Mouse (Mus musculus) A20 (cell line): ENCODE results near the gene Carhsp1.
A peak's percentile ranks its signal among the peaks of the same experiment; 100 is the strongest.

Experiments
- DNase-seq: peaks from one replicate; pipeline ENCODE4 v3.0.0-alpha.2; 2011; ENCODE audit warnings: low read depth, low spot score

Carhsp1 gene

GRCm38 (mm10) chr16:8639466-8640191 lies 32.3 kb downstream of the Carhsp1 start:
- no peak for DNase-seq

DNA sequence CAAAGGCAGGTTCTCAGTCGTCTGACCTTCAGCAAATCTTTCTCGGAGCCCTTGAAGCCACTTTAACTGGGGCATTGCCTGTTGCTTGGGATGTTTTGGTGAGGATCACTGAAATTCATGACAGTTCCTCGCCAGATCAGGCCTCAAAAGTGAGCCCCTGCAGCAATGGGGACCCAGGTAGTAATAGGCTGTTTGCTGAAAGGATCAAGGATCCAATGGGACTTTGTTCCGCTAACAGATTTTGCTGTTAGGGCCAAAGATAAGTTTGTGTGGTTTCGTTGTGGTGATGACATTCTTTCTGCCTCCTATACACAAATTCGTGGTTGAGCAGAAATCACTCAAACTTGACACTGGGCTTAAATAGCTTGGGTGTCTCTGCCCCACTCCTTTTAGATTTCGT lies 33.8 kb downstream of the Carhsp1 start:
- DNase-seq = no peak

- DNase-seq = peak; percentile 94
Observed at GRCm38 (mm10) chr16:8637217-8638051, 34.5 kb downstream of the Carhsp1 start, which contains the start of the genes Pmm2 and Tmem186. TSS of gene Pmm2 (plus strand) at chr16:8637674. TSS of gene Tmem186 (minus strand) at chr16:8637712.

GRCm38 (mm10) chr16:8636867-8637216 lies 35.1 kb downstream of the Carhsp1 start:
- DNase-seq = no peak

DNA sequence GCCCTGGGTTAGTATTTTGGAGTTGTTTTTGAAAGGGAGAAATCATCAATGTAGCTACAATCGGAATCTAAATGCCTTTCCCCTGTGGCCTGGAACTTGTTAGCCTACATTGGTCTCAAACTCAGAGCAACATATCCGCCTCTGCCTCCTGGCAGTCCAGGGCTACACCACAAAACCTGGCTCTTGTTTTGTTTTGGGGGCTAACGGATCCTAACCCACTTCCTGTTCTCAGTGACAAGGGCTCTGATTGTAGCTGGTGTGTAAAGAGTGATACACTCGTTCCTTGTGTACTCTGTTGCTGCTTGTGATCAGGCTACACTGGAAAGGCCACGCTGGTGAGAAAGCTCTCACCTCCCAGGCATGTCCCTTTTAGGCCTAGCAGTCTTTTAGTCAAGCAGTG lies 40.5 kb downstream of the Carhsp1 start:
- DNase-seq = no peak

DNA sequence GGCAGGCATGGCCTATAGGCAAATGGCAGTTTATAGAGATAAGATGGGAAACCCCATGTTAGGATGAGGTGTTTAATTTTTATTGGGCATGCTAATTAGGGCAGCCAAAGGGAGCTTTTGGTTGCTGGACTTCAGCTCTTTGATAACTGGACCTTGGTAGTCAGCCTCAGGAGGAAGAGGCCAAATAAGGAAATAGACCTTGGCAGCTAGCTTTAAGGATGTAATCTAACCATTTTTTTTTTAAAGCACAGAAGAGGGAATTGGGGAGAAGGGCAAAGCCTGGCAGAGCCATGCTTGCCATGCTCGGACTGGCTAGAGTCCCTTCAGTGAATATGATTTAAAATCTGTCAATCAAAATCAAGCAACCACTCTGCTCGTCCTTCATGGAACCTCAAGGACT lies 41.5 kb downstream of the Carhsp1 start:
- no peak for DNase-seq

GRCm38 (mm10) chr16:8620315-8621115 lies 51.4 kb downstream of the Carhsp1 start:
- DNase-seq = no peak

GRCm38 (mm10) chr16:8619659-8620314 lies 52.2 kb downstream of the Carhsp1 start:
- no peak for DNase-seq

GRCm38 (mm10) chr16:8613447-8613846 lies 58.5 kb downstream of the Carhsp1 start:
- DNase-seq = no peak

- no peak for DNase-seq
Observed at GRCm38 (mm10) chr16:8613039-8613438, 58.9 kb downstream of the Carhsp1 start.

DNA sequence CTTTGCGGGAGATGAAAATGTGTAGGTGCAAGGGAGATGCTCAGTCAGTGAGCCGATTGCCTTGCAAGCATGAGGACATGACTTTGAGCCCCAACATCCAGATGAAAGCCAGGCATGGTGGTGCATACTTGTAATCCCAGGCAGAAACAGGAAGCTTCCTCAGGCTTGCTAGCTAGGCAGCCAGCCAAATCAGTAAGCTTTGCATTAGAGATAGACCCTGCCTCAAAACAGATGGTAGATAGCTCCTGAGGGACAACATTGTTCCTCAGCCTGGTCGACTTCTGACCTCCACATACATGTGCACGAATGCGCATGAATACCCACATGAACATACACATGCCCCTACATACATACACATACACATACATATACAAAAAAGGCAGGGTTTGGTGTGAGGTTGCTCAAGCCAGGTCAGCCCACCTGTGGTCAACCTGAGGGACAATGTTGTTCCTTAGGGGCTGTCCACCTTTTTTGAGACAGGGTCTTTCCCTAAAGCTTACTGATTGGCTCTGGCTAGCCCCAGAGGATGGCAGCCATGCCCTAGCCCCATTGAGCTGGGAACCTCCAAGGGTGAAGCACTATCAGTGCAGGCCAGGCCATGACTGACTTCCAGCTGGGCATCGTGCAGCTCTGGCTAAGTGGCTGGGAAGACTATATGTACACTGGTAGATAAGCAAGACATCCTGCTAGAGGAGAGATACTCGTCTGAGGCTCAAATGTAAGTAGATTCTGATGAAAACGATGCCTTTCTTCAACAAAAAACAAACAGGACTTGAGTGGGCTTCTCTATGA lies 59.5 kb downstream of the Carhsp1 start:
- no peak for DNase-seq

- no peak for DNase-seq
Observed at GRCm38 (mm10) chr16:8610397-8610796, 61.6 kb downstream of the Carhsp1 start.
